Comparison of ENCODE assay signal across 23 mouse cellular contexts in genomic region chr9:102355726-102356125, GRCm38 (mm10). TPM values are rescaled to one million over a fixed set of nuclear protein-coding genes. Genes with fewer than 3 reads are reported as not detected.
DNase-seq lines count a peak whose midpoint lies in the region.
"Had no signal": no experiment of that assay in that cellular context is flagged by ENCODE, and none has a peak within 500 bp of the region (broad histone marks: within the 10 kb centered on the region; RNA-seq: fewer than 3 reads in every experiment).

No protein-coding gene starts in this region.

- peaks cover 42% of the 10 kb centered on the region for H3K4me1 ChIP-seq in heart, embryonic 10.5 days

- H3K27me3 ChIP-seq in heart, embryonic 10.5 days (ENCODE audit: insufficient read depth, poor library complexity, severe bottlenecking) = peaks cover 71% of the 10 kb centered on the region
- H3K27me3 ChIP-seq: CH12.LX had no signal

- H3K9me3 ChIP-seq in heart, embryonic 10.5 days = no peaks in the 10 kb centered on the region
- H3K9me3 ChIP-seq: embryonic facial prominence, embryonic 15.5 days; heart, embryonic 15.5 days; hindbrain, embryonic 10.5 days; intestine, embryonic 15.5 days had no signal

- no peak overlapping the region for H3K27ac ChIP-seq in heart, embryonic 10.5 days
- H3K27ac ChIP-seq: embryonic facial prominence, embryonic 15.5 days; gastrocnemius, adult 2 months; heart, embryonic 15.5 days; hindbrain, embryonic 10.5 days; hindbrain, embryonic 14.5 days; intestine, embryonic 15.5 days had no signal

- H3K36me3 ChIP-seq in heart, embryonic 10.5 days = no peaks in the 10 kb centered on the region
- H3K36me3 ChIP-seq: embryonic facial prominence, embryonic 15.5 days; heart, embryonic 15.5 days; hindbrain, embryonic 10.5 days; intestine, embryonic 15.5 days had no signal

- WGBS in heart, embryonic 10.5 days = 40% methylated on average over 3 of the region's 3 CpGs

- peak; percentile 8 to 17 for DNase-seq in cerebellum, postnatal 14 days
- DNase-seq in cerebellum, adult 11-12 months = no peak
- peak; percentile 61 for DNase-seq in heart, embryonic 10.5 days (ENCODE audit: low spot score)
- DNase-seq in heart, adult 9 months (ENCODE audit: low spot score in 2 of 2) = no peak
- peak; percentile 26 for DNase-seq in testis, postnatal 10 days (ENCODE audit: low spot score)
- no peak for DNase-seq in testis, postnatal 14 days (ENCODE audit: low spot score)
- no peak for DNase-seq in layer of hippocampus, adult 8-10 months (ENCODE audit: low spot score in 2 of 2)
- DNase-seq: adrenal gland, adult 2 months; adrenal gland, postnatal 25 days; embryo, embryonic 11 days; gastrocnemius, adult 2 months; gastrocnemius, postnatal 25 days; heart, postnatal 14 days had no signal

- H3K4me3 ChIP-seq in heart, embryonic 10.5 days = no peak overlapping the region
- H3K4me3 ChIP-seq: embryonic facial prominence, embryonic 15.5 days; erythroblast, embryonic 14.5 days; gastrocnemius, adult 2 months; heart, embryonic 15.5 days; hindbrain, embryonic 10.5 days; intestine, embryonic 15.5 days had no signal

RNA-seq across cellular contexts. Expression of gene Ephb1, which starts 1.2 kb away (rescaled TPM):
- 0.52 and 1.3 TPM in 2 replicates for polyA plus RNA-seq in heart, embryonic 10.5 days (2016; fragmentation: Nextera tagmentation; extraction: Ambion mirVana)
- 10 to 100 TPM; 24.9 to 28.9 (median 26.9) TPM for total RNA-seq in layer of hippocampus, adult 8-10 months (2022)
- total RNA-seq: CH12.LX; common myeloid progenitor, adult 5-6 weeks; granulocyte monocyte progenitor cell, adult 5-6 weeks had no signal
- polyA plus RNA-seq: activated CD4-positive, CD25-positive, alpha-beta regulatory T cell, adult 4 months; erythroblast, embryonic 14.5 days had no signal

Comparison
In these comparisons a context has a peak if more than half of its experiments do, and no peak if none do; other contexts are left out.
1. DNase-seq: peak in cerebellum, postnatal 14 days (2 of 2), heart, embryonic 10.5 days (single experiment) and testis, postnatal 10 days (single experiment); none in cerebellum, adult 11-12 months (single experiment), heart, adult 9 months (0 of 2), testis, postnatal 14 days (single experiment) and layer of hippocampus, adult 8-10 months (0 of 2).